In genomic region chr6:140664611-140665010, GRCm38 (mm10) we compare ENCODE assay signal across 19 mouse cellular contexts.
"Had no signal": no experiment of that assay in that cellular context is flagged by ENCODE, and none has a peak within 500 bp of the region (broad histone marks: within the 10 kb centered on the region; RNA-seq: fewer than 3 reads in every experiment).

No protein-coding gene starts in this region.

- H3K4me3 ChIP-seq: limb, embryonic 12.5 days; limb, embryonic 15.5 days; liver, embryonic 13.5 days; megakaryocyte, embryonic 14.5 days; midbrain, embryonic 10.5 days; midbrain, embryonic 13.5 days had no signal

- H3K27me3 ChIP-seq: limb, embryonic 12.5 days; limb, embryonic 15.5 days; liver, embryonic 13.5 days; megakaryocyte, embryonic 14.5 days; midbrain, embryonic 13.5 days had no signal

- H3K4me2 ChIP-seq: limb, embryonic 12.5 days; limb, embryonic 15.5 days; liver, embryonic 13.5 days; midbrain, embryonic 13.5 days had no signal

- ATAC-seq: midbrain, embryonic 13.5 days; midbrain, embryonic 16.5 days had no signal

- H3K36me3 ChIP-seq: limb, embryonic 15.5 days; liver, embryonic 13.5 days; midbrain, embryonic 10.5 days; midbrain, embryonic 13.5 days had no signal

- H3K4me1 ChIP-seq: liver, embryonic 13.5 days had no signal

- DNase-seq: kidney, adult 8-10 months; kidney, postnatal 14 days; kidney, postnatal 4 days; left cerebral cortex, postnatal 4 days; liver, embryonic 13.5 days; lung, adult 2 months; lung, postnatal 14 days; lung, postnatal 4 days; right cerebral cortex, postnatal 4 days; thymus, adult 2 months; thymus, postnatal 14 days; thymus, postnatal 4 days had no signal

- H3K27ac ChIP-seq: limb, embryonic 12.5 days; liver, embryonic 13.5 days; midbrain, embryonic 10.5 days; midbrain, embryonic 13.5 days; stomach, postnatal 0 days had no signal

- H3K9ac ChIP-seq: limb, embryonic 12.5 days; limb, embryonic 15.5 days; liver, embryonic 13.5 days; midbrain, embryonic 13.5 days had no signal

- H3K9me3 ChIP-seq: limb, embryonic 12.5 days; limb, embryonic 15.5 days; liver, embryonic 13.5 days; midbrain, embryonic 10.5 days; midbrain, embryonic 13.5 days had no signal
